Mouse (Mus musculus) hindbrain, postnatal 0 days (tissue): Measurements from ENCODE around the gene Stk38. TPM values are rescaled to one million over a fixed set of nuclear protein-coding genes. Genes with fewer than 3 reads are reported as not detected.
"Not testable (repeated sequence)": the region's sequence is repeated elsewhere in the genome, so short reads cannot be mapped to it uniquely, and the experiment has no call there.

Source experiments
- ATAC-seq: fragments of 200-750 bp; cut with Nextera tagmentation; 2 replicates; pipeline ENCODE4 v1.8.0; 2017; ENCODE audit warnings: mild to moderate bottlenecking, moderate TSS enrichment, moderate library complexity
- DNase-seq: peaks from one replicate; pipeline ENCODE4 v3.0.0-alpha.2; 2015; ENCODE audit warnings: low spot score
- H3K27ac ChIP-seq: fragments of 300-500 bp; sonication (generic); 2 replicates; pipeline ENCODE4 v1.5.1; 2014; ENCODE audit warnings: mild to moderate bottlenecking
- H3K27me3 ChIP-seq: fragments of 300-500 bp; sonication (generic); 2 replicates; pipeline ENCODE4 v1.6.1; 2014; ENCODE audit warnings: low read length, mixed read lengths; ENCODE audit not compliant: insufficient read depth
- H3K36me3 ChIP-seq: fragments of 300-500 bp; sonication (generic); 2 replicates; pipeline ENCODE4 v1.6.1; 2014; ENCODE audit warnings: low read length, mixed read lengths; ENCODE audit not compliant: insufficient read depth
- H3K4me1 ChIP-seq: fragments of 300-500 bp; sonication (generic); 2 replicates; pipeline ENCODE4 v1.6.1; 2014; ENCODE audit warnings: antibody characterized with exemption, low read length, mixed read lengths; ENCODE audit not compliant: insufficient read depth
- H3K4me2 ChIP-seq: fragments of 300-500 bp; sonication (generic); 2 replicates; pipeline ENCODE4 v1.6.1; 2014; ENCODE audit warnings: low read depth, mild to moderate bottlenecking, low read length, moderate library complexity, mixed read lengths
- H3K4me3 ChIP-seq: fragments of 300-500 bp; sonication (generic); 2 replicates; pipeline ENCODE4 v1.5.1; 2014; ENCODE audit warnings: low read length
- H3K9ac ChIP-seq: fragments of 300-500 bp; sonication (generic); replicated peaks from 2 replicates; pipeline ENCODE4 v1.6.1; 2014; ENCODE audit warnings: mild to moderate bottlenecking, low read length, moderate library complexity, mixed read lengths
- H3K9me3 ChIP-seq: fragments of 300-500 bp; sonication (generic); 2 replicates; pipeline ENCODE4 v1.6.1; 2016; ENCODE audit warnings: low read length, mixed read lengths
- CTCF ChIP-seq: IDR thresholded peaks from 2 replicates; pipeline ENCODE4 v1.5.1; 2016; ENCODE audit warnings: antibody characterized with exemption, control low read depth, low read depth
- WGBS: fragments of 180-500 bp; shearing (Covaris S2); extraction: QIAGEN DNeasy Blood & Tissue Kit; methylation state at CpG from one replicate; pipeline ENCODE4 v1.1.7; 2014; 5-methylcytosine and 5-hydroxymethylcytosine counted together
- polyA plus RNA-seq: library from polyadenylated mRNA; unstranded; fragments of >200 nt; fragmentation: Nextera tagmentation; extraction: Ambion mirVana; gene quantifications from 2 replicates; pipeline ENCODE4 v1.2.1, GENCODE M21; 2015
- total RNA-seq: library from RNA; depleted of rRNA; stranded (reverse); fragments of >200 nt; gene quantifications from 2 replicates; pipeline ENCODE4 v1.2.3, GENCODE M21; 2014

Stk38 gene
- total and polyA plus RNA-seq, 2 experiments from 2014 or later, result 52.7 to 58.7 TPM

- Histone ChIP-seq H3K4me2 (no peak overlapping the region), H3K36me3 (peaks cover 38% of the 10 kb centered on the region), H3K27ac (no peak overlapping the region), H3K27me3 (no peaks in the 10 kb centered on the region), H3K9me3 (no peaks in the 10 kb centered on the region), H3K4me1 (no peaks in the 10 kb centered on the region), H3K4me3 (no peak overlapping the region), H3K9ac (no peak overlapping the region)
- no peak for TF ChIP-seq CTCF
- no peak for ATAC-seq
- 94% methylated on average over 3 of the region's 3 CpGs for WGBS
- DNase-seq, result no peak
These were observed 39.1 kb upstream of the Stk38 start for GRCm38 (mm10) chr17:29046863-29047262.

DNA sequence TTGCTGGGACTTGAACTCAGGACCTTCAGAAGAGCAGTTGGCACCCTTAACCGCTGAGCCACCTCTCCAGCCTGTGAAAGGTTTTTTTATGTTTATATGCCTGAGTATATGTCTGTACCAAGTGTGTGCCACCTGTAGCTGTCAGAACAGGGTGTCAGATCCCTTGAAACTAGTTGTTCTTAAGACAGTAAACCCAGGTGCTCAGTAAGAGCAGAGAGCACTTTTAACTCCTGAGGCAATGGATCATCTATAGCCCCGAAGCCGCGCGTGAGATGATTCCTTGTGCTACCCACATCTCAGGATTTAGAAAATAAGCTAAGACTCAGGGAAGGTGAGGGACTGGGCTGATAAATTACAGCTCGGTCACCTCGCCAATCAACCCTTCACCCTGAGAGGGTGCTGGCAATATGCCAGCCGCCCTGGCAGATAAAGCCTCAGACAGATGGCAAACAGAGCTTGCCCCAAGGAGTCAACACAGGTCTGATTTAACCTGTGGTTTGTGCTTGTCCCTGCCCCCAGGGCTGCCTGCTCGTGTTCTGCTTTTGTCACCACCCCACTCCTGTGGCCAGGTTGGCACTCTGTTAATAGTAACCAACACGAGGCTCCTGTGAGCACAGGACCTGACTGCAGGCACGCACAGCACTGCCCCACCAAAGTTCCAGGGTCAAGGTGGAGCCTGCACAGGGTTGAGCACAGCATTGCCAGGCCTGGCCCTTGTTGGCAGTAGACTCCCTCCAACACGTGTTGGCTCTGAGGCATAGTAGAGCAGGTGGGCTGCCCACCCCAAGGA is 38.1 kb upstream of the Stk38 start:
- no peak overlapping the region for H3K4me2 ChIP-seq
- 0 out of 2 replicates have a peak overlapping the region, but pooled peaks have one; percentile 26 for H3K27ac ChIP-seq
- no peak for TF ChIP-seq CTCF
- no peaks in the 10 kb centered on the region for H3K4me1 ChIP-seq
- H3K4me3 ChIP-seq, result no peak overlapping the region
- H3K9ac ChIP-seq, result no peak overlapping the region
- no peaks in the 10 kb centered on the region for H3K9me3 ChIP-seq
- DNase-seq, result peak; percentile 42
- H3K36me3 ChIP-seq, result peaks cover 38% of the 10 kb centered on the region
- WGBS, result 49% methylated on average over 12 of the region's 12 CpGs
- ATAC-seq, result peak; percentile 30; the same call in 1 of the 2 replicates
- no peaks in the 10 kb centered on the region for H3K27me3 ChIP-seq

GRCm38 (mm10) chr17:29044925-29045319 is 37.1 kb upstream of the Stk38 start:
- ATAC-seq (peak; percentile 38; the same call in 1 of the 2 replicates), DNase-seq (peak; percentile 75)
- Histone ChIP-seq H3K36me3 (peaks cover 46% of the 10 kb centered on the region), H3K4me2 (no peak overlapping the region), H3K9me3 (no peaks in the 10 kb centered on the region), H3K4me3 (no peak overlapping the region), H3K27ac (peak overlapping the region; percentile 20; the same call in 1 of the 2 replicates), H3K4me1 (no peaks in the 10 kb centered on the region), H3K27me3 (no peaks in the 10 kb centered on the region), H3K9ac (no peak overlapping the region)
- peak; percentile 87 for TF ChIP-seq CTCF
- 46% methylated on average over 1 of the region's 1 CpGs for WGBS

- H3K4me3 ChIP-seq, result no peak overlapping the region
- no peaks in the 10 kb centered on the region for H3K27me3 ChIP-seq
- no peak overlapping the region for H3K9ac ChIP-seq
- peaks cover 52% of the 10 kb centered on the region for H3K36me3 ChIP-seq
- H3K4me1 ChIP-seq, result no peaks in the 10 kb centered on the region
- ATAC-seq (0 out of 2 replicates have a peak, but pooled peaks have one; percentile 2), DNase-seq (no peak)
- no peak overlapping the region for H3K27ac ChIP-seq
- no peak overlapping the region for H3K4me2 ChIP-seq
- no peaks in the 10 kb centered on the region for H3K9me3 ChIP-seq
- TF ChIP-seq CTCF, result no peak
- 77% methylated on average over 6 of the region's 6 CpGs for WGBS
These were observed 36.5 kb upstream of the Stk38 start for GRCm38 (mm10) chr17:29044146-29044924.

DNA sequence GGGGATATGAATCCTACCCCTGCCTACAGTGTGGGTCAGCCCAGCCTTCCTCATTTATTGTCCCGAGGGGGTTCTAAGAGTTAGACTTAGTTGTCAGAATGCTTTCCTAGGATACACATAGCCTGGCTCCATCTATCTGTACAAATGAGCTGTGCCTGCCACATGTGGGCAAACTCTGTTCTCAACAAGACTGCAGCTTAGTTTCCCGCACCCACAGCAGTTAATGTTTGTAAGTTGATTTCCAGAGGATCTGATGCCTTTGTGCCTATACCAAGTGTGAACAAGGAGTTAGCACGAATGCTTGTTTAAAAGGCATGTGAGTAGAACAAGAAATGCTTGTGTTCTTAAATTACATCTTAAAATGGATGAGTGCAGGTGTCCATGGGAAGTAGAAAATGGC is 35.8 kb upstream of the Stk38 start:
- no peak overlapping the region for H3K4me2 ChIP-seq
- no peaks in the 10 kb centered on the region for H3K27me3 ChIP-seq
- ATAC-seq (no peak), DNase-seq (no peak)
- H3K4me1 ChIP-seq, result no peaks in the 10 kb centered on the region
- no peak for TF ChIP-seq CTCF
- no peak overlapping the region for H3K4me3 ChIP-seq
- no peak overlapping the region for H3K9ac ChIP-seq
- H3K36me3 ChIP-seq, result peaks cover 57% of the 10 kb centered on the region
- H3K27ac ChIP-seq, result no peak overlapping the region
- H3K9me3 ChIP-seq, result no peaks in the 10 kb centered on the region
- WGBS, result 84% methylated on average over 3 of the region's 3 CpGs

DNA sequence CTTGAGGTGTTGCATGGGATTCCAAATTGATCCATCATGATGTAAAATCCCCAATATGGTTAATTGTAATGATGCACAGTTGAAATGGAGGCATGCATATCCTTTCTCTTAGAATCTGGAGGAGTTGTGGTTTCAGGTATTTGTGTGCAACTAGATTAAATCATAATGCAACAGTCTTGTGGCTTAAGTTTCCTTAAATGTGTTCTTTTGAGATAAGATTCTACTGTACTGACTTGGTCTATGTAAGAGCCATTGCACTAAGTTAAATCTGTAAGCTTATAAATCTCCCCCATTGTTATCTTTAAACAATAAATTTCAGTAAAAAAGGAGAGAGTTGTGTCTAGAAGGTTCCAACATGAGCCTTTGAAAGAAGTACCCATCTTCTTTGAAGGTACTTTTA is 34.8 kb upstream of the Stk38 start:
- no peak overlapping the region for H3K4me2 ChIP-seq
- ATAC-seq (no peak), DNase-seq (no peak)
- no peak overlapping the region for H3K4me3 ChIP-seq
- H3K9ac ChIP-seq, result no peak overlapping the region
- no peaks in the 10 kb centered on the region for H3K27me3 ChIP-seq
- peaks cover 57% of the 10 kb centered on the region for H3K36me3 ChIP-seq
- TF ChIP-seq CTCF, result no peak
- no peaks in the 10 kb centered on the region for H3K4me1 ChIP-seq
- no peak overlapping the region for H3K27ac ChIP-seq
- H3K9me3 ChIP-seq, result no peaks in the 10 kb centered on the region

DNA sequence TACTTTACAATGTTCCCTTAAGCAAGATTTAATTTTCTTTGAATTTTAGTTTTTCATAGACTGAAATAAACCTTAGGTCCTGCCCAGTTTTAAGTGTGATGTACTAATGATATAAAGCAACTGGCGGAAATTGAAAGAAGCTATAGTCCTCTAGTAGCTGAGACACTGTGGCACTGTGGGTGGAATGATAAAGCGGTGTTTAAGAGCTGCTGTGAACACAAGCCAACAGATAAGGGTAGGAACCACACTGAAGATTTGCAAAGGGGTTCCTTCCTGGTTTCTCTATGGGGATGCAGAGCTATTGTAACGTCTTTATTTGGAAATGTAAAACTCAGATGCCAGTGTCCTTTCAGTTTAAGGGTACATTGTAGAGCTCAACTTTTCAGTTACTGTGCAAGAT is 33.8 kb upstream of the Stk38 start:
- not testable (repeated sequence) for H3K4me2 ChIP-seq, H3K4me3 ChIP-seq, H3K27me3 ChIP-seq, H3K9me3 ChIP-seq, H3K4me1 ChIP-seq, H3K27ac ChIP-seq, H3K9ac ChIP-seq, ATAC-seq, DNase-seq
- 91% methylated on average over 3 of the region's 3 CpGs for WGBS
- peaks cover 63% of the 10 kb centered on the region for H3K36me3 ChIP-seq
